Mouse (Mus musculus) myocyte (in vitro differentiated cells): ENCODE results near the gene Gm10188. TPM values are rescaled to one million over a fixed set of nuclear protein-coding genes. Genes with fewer than 3 reads are reported as not detected.

Experiments
- H3K27me3 ChIP-seq: one replicate; pipeline ENCODE4 v1.6.1; 2011; ENCODE audit not compliant: control insufficient read depth, insufficient read depth, insufficient read length
- H3K36me3 ChIP-seq: one replicate; pipeline ENCODE4 v1.6.1; 2011; ENCODE audit not compliant: control insufficient read depth, insufficient read depth
- H3K4me2 ChIP-seq: one replicate; pipeline ENCODE4 v1.6.1; 2011; ENCODE audit warnings: low read depth, control low read depth
- H3K4me3 ChIP-seq: one replicate; pipeline ENCODE4 v1.5.1; 2011; ENCODE audit warnings: mild to moderate bottlenecking, control low read depth, moderate library complexity
- H3K79me2 ChIP-seq: one replicate; pipeline ENCODE4 v1.6.1; 2011; ENCODE audit not compliant: control insufficient read depth, insufficient read depth
- H3ac ChIP-seq: one replicate; pipeline ENCODE4 v1.6.1; 2011; ENCODE audit not compliant: control insufficient read depth, insufficient read length
- CEBPB ChIP-seq: IDR thresholded peaks from 2 replicates; pipeline ENCODE4 v1.6.1; 2011; ENCODE audit warnings: mild to moderate bottlenecking, moderate library complexity; ENCODE audit not compliant: poor library complexity, insufficient read depth, severe bottlenecking
- E2F4 ChIP-seq: IDR thresholded peaks from one replicate; pipeline ENCODE4 v1.6.1; 2011; ENCODE audit warnings: mild to moderate bottlenecking, control low read depth, moderate library complexity; ENCODE audit not compliant: insufficient read depth
- MAX ChIP-seq: IDR thresholded peaks from one replicate; pipeline ENCODE4 v1.6.1; 2011; ENCODE audit warnings: low read depth, mild to moderate bottlenecking, control low read depth
- MYOD1 ChIP-seq, 3 experiments: IDR thresholded peaks; one replicate each; pipeline ENCODE4 v1.6.1; 2011; ENCODE audit warnings: control low read depth in 2 of 3, low read depth in 2 of 3, mild to moderate bottlenecking in 2 of 3, moderate library complexity in 1 of 3; ENCODE audit not compliant: insufficient read length in 2 of 3, control insufficient read depth in 1 of 3
- MYOG ChIP-seq, 3 experiments: IDR thresholded peaks; one replicate each; pipeline ENCODE4 v1.6.1; 2011; ENCODE audit warnings: control low read depth in 2 of 3, low read depth in 2 of 3, mild to moderate bottlenecking in 2 of 3; ENCODE audit not compliant: insufficient read length in 2 of 3, control insufficient read depth in 1 of 3, insufficient read depth in 1 of 3
- POLR2A ChIP-seq: IDR thresholded peaks from one replicate; pipeline ENCODE4 v1.6.1; 2011; ENCODE audit warnings: low read depth, mild to moderate bottlenecking, control low read depth, moderate library complexity; ENCODE audit not compliant: insufficient read length
- POLR2AphosphoS2 ChIP-seq: IDR thresholded peaks from one replicate; pipeline ENCODE4 v1.6.1; 2011; ENCODE audit warnings: low read depth, control low read depth; ENCODE audit not compliant: insufficient read length
- REST ChIP-seq: IDR thresholded peaks from one replicate; pipeline ENCODE4 v1.6.1; 2011; ENCODE audit warnings: mild to moderate bottlenecking, control low read depth, moderate library complexity; ENCODE audit not compliant: insufficient read depth, insufficient read length
- SRF ChIP-seq: IDR thresholded peaks from one replicate; pipeline ENCODE4 v1.6.1; 2011; ENCODE audit warnings: low read depth; ENCODE audit not compliant: control insufficient read depth, insufficient read length
- TCF12 ChIP-seq: IDR thresholded peaks from one replicate; pipeline ENCODE4 v1.6.1; 2011; ENCODE audit warnings: mild to moderate bottlenecking, control low read depth; ENCODE audit not compliant: poor library complexity, insufficient read depth, severe bottlenecking
- TCF3 ChIP-seq: IDR thresholded peaks from one replicate; pipeline ENCODE4 v1.6.1; 2011; ENCODE audit warnings: low read depth, control low read depth; ENCODE audit not compliant: insufficient read length
- USF1 ChIP-seq: IDR thresholded peaks from one replicate; pipeline ENCODE4 v1.6.1; 2011; ENCODE audit warnings: low read depth, mild to moderate bottlenecking, control low read depth, moderate library complexity
- polyA plus RNA-seq: library from polyadenylated mRNA; unstranded; fragments of >200 nt; fragmentation: generic; extraction: Trizol; gene quantifications from one replicate; pipeline ENCODE4 v1.2.1, GENCODE M21; 2012; ENCODE audit warnings: missing spikeins

Gm10188 gene
- polyA plus RNA-seq, 1 experiment = not detected

DNA sequence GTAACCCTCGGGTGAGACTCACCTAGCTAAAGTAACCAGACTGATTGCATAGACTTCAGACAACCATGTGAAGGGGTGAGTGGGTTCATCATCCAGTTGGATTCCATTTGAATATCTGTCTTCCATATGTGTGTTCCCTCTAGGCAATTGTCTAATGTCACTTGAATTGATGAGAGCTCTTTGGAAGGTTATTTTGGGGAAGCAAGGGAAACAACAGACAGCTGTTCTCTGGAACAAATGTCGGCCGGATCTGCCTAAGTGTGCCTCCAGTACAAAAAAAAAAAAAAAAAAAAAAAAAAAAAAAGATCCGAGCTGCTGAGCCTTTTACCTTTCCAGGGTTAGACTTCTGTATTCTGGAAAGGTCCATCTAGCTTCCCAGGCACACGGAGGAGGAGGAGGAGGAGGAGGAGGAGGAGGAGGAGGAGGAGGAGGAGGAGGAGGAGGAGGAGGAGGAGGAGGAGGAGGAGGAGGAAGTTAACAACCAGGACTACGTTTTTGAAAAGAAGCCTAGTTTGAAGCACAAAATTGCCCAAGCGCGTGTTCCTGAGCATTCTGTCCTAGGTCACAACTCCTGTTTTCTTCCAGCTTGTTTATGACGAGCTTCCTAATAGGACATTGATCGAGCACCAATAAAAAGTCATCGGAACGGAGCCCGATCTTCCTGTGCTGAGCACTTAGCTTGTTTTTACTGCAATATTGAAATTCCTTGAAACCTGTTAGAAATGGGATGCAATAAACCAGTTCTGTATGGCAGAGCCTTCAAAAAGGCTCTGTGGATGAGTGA, 3.1 kb downstream of the Gm10188 start:
- no peak overlapping the region for H3ac ChIP-seq
- TF ChIP-seq TCF12 = no peak
- no peak for TF ChIP-seq POLR2AphosphoS2
- peak in 1 of 3 experiments; percentile 53 for TF ChIP-seq MYOG (IDR thresholded peaks at IDR 0.05; ENCODE audit: control insufficient read depth in 1 of 3, insufficient read depth in 1 of 3, insufficient read length in 2 of 3, low read depth in 2 of 3)
- TF ChIP-seq TCF3 = no peak
- no peak for TF ChIP-seq REST
- TF ChIP-seq POLR2A = no peak
- TF ChIP-seq MYOD1 (IDR thresholded peaks at IDR 0.05; ENCODE audit: control insufficient read depth in 1 of 3, insufficient read length in 2 of 3, low read depth in 2 of 3) = no peak
- H3K4me3 ChIP-seq = no peak overlapping the region
- no peaks in the 10 kb centered on the region for H3K36me3 ChIP-seq
- H3K27me3 ChIP-seq = peaks cover 2% of the 10 kb centered on the region
- peak overlapping the region; percentile 9 for H3K4me2 ChIP-seq
- H3K79me2 ChIP-seq = no peaks in the 10 kb centered on the region

GRCm38 (mm10) chr1:132222166-132222565, 7.4 kb downstream of the Gm10188 start:
- Histone ChIP-seq H3K4me3 (no peak overlapping the region), H3K4me2 (no peak overlapping the region), H3K79me2 (no peaks in the 10 kb centered on the region), H3ac (no peak overlapping the region), H3K27me3 (peaks cover 13% of the 10 kb centered on the region), H3K36me3 (no peaks in the 10 kb centered on the region)
- TF ChIP-seq TCF12 (no peak), USF1 (no peak), MYOD1 (IDR thresholded peaks at IDR 0.05; ENCODE audit: control insufficient read depth in 1 of 3, insufficient read length in 2 of 3, low read depth in 2 of 3) (no peak), POLR2A (no peak), REST (no peak), SRF (no peak), TCF3 (no peak), CEBPB (no peak), E2F4 (no peak), POLR2AphosphoS2 (no peak)

GRCm38 (mm10) chr1:132221627-132222026, 7.9 kb downstream of the Gm10188 start:
- no peaks in the 10 kb centered on the region for H3K79me2 ChIP-seq
- no peak overlapping the region for H3K4me2 ChIP-seq
- H3ac ChIP-seq = no peak overlapping the region
- no peak overlapping the region for H3K4me3 ChIP-seq
- H3K27me3 ChIP-seq = peaks cover 13% of the 10 kb centered on the region
- no peaks in the 10 kb centered on the region for H3K36me3 ChIP-seq
- TF ChIP-seq SRF (no peak), TCF3 (no peak), E2F4 (no peak), MAX (no peak), POLR2AphosphoS2 (no peak), MYOG (IDR thresholded peaks at IDR 0.05; ENCODE audit: control insufficient read depth in 1 of 3, insufficient read depth in 1 of 3, insufficient read length in 2 of 3, low read depth in 2 of 3) (no peak), REST (no peak), CEBPB (no peak), POLR2A (no peak), MYOD1 (IDR thresholded peaks at IDR 0.05; ENCODE audit: control insufficient read depth in 1 of 3, insufficient read length in 2 of 3, low read depth in 2 of 3) (no peak), TCF12 (no peak), USF1 (no peak)

- TF ChIP-seq USF1 (no peak), MYOD1 (IDR thresholded peaks at IDR 0.05; ENCODE audit: control insufficient read depth in 1 of 3, insufficient read length in 2 of 3, low read depth in 2 of 3) (no peak), SRF (no peak), POLR2A (no peak), E2F4 (no peak), CEBPB (no peak), REST (no peak)
- H3K79me2 ChIP-seq = no peaks in the 10 kb centered on the region
- no peaks in the 10 kb centered on the region for H3K36me3 ChIP-seq
- no peak overlapping the region for H3K4me3 ChIP-seq
- no peak overlapping the region for H3ac ChIP-seq
- no peak overlapping the region for H3K4me2 ChIP-seq
- H3K27me3 ChIP-seq = peaks cover 19% of the 10 kb centered on the region
These were observed 13.3 kb downstream of the Gm10188 start for GRCm38 (mm10) chr1:132216276-132216675.

- H3K27me3 ChIP-seq = peaks cover 10% of the 10 kb centered on the region
These were observed 16.5 kb downstream of the Gm10188 start for GRCm38 (mm10) chr1:132213076-132213475.

More at GRCm38 (mm10) chr1:132213076-132213475, 16.5 kb downstream of the Gm10188 start:
- no peaks in the 10 kb centered on the region for H3K36me3 ChIP-seq
- H3K4me2 ChIP-seq = no peak overlapping the region
- TF ChIP-seq POLR2A (no peak), SRF (no peak), E2F4 (no peak), POLR2AphosphoS2 (no peak), REST (no peak), MYOG (IDR thresholded peaks at IDR 0.05; ENCODE audit: control insufficient read depth in 1 of 3, insufficient read depth in 1 of 3, insufficient read length in 2 of 3, low read depth in 2 of 3) (no peak), MAX (no peak), USF1 (no peak), TCF12 (no peak), CEBPB (no peak), MYOD1 (IDR thresholded peaks at IDR 0.05; ENCODE audit: control insufficient read depth in 1 of 3, insufficient read length in 2 of 3, low read depth in 2 of 3) (no peak), TCF3 (no peak)
- no peak overlapping the region for H3ac ChIP-seq
- H3K4me3 ChIP-seq = no peak overlapping the region
- no peaks in the 10 kb centered on the region for H3K79me2 ChIP-seq
